Mouse (Mus musculus) liver (tissue): ENCODE results near the gene Wdr81.

Experiments
- DNase-seq: peaks from one replicate; pipeline ENCODE4 v3.0.0-alpha.2; 2020; ENCODE audit warnings: mixed read lengths

Wdr81 gene

GRCm38 (mm10) chr11:75453991-75454930 is at the start of gene Wdr81:
TSS of gene Wdr81 (minus strand) at chr11:75454717.
- peak; percentile 91 for DNase-seq

GRCm38 (mm10) chr11:75498126-75498525 is 43.6 kb upstream of the Wdr81 start:
- no peak for DNase-seq

GRCm38 (mm10) chr11:75494296-75495049 is 40.0 kb upstream of the Wdr81 start:
- no peak for DNase-seq

DNA sequence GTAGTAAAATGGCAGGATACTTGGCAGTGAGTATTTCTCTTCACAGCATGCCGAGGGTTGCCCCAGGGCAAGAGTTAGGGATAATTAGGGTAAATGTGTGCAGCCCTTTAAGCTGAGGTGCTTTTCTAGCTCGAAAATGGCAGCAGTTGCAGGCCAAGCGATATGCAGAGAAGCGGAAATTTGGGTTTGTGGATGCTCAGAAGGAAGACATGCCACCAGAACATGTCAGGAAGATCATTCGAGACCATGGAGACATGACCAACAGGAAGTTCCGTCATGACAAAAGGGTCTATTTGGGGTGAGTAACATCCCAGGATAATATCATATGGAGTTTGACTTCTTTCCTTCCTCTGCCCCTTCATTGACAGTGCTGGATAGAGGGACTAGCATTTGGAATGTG is 33.0 kb upstream of the Wdr81 start:
- DNase-seq: no peak

- peak; percentile 96 for DNase-seq
Measured at GRCm38 (mm10) chr11:75486601-75487285, 32.2 kb upstream of the Wdr81 start, which contains the start of gene Prpf8. TSS of gene Prpf8 (plus strand) at chr11:75486816.

DNA sequence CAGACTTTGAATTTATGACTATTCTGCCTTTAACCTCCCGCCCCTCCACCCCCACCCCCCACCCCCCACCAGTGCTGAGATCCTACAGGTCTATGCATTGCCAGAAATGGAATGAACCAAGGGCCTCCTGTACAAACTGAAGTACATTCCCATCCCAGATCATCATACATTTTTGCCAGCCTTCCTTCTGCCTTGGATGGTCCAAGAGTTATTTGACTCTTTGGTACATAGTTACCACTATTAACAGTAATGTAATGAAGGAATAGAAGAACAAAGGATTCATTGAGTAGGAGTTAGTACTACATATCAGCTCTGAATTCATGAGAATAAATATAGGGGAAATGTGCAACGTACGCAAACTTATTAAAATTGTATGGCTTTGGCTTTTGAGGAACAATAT is 31.7 kb upstream of the Wdr81 start:
- DNase-seq: no peak

GRCm38 (mm10) chr11:75473376-75473775 is 18.9 kb upstream of the Wdr81 start:
- DNase-seq: no peak

GRCm38 (mm10) chr11:75472469-75473081 is 18.1 kb upstream of the Wdr81 start:
- DNase-seq: no peak

- DNase-seq: no peak
Measured at GRCm38 (mm10) chr11:75470675-75471074, 16.2 kb upstream of the Wdr81 start.

DNA sequence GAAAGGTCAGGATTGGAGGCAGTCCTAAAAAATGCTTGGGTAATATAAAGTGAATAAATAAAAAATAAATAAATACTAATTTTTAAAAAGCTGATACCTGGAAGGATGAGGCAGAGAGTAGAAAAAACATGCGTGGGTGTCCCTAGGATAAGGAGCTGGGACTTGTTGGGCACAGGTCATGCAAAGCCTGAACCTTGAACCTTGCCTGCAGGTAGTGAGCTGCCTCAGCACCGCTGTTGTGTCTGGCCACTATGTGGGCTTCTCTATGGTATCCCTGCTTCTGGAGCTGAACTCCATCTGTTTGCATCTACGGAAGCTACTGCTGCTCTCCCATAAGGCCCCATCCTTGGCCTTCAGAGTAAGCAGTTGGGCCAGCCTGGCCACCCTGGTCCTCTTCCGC is 14.7 kb upstream of the Wdr81 start:
- no peak for DNase-seq

DNA sequence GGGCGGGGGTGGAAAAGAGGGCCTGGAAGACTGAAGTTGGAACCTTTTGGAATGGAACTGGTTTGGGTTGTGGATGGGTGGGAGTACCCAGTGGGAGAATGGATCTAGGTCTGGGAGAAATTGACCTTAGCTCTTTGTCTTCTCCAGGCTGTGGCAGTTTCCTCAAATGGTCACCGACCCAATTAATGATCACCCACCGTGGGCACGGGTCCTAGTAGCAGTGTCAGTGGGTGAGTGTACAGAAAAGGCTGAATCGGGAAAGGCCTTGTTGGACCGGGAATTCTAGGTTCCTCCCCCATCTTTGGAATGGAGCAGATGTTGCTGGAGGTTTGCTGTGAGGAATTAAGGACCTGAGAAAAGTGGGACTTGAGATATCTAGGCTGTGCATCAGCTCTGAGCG is 13.9 kb upstream of the Wdr81 start:
- no peak for DNase-seq

- DNase-seq: peak; percentile 86
Measured at GRCm38 (mm10) chr11:75467512-75468215, 13.1 kb upstream of the Wdr81 start.

GRCm38 (mm10) chr11:75466731-75467505 is 12.4 kb upstream of the Wdr81 start:
- DNase-seq: no peak

- DNase-seq: no peak
Measured at GRCm38 (mm10) chr11:75465051-75465450, 10.5 kb upstream of the Wdr81 start.

DNA sequence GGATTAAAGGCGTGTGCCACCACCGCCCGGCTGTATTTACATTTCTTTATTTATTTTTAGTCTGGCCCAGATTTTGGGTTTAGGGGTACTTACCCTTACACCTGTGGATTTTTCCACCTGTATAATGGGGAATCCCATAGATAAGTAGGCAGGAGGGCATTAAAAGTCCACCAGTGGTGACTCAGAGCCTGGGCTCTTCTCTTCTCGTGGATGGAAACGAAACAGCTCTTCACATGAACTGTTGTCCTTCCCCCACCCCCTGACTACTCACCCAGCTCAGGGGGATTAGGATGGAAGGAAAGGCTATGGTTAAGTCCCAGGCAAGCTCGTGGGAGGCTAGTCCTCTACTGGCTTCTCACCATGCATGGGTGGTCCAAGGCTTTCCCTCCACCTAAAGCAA is 9.9 kb upstream of the Wdr81 start:
- DNase-seq: no peak

DNA sequence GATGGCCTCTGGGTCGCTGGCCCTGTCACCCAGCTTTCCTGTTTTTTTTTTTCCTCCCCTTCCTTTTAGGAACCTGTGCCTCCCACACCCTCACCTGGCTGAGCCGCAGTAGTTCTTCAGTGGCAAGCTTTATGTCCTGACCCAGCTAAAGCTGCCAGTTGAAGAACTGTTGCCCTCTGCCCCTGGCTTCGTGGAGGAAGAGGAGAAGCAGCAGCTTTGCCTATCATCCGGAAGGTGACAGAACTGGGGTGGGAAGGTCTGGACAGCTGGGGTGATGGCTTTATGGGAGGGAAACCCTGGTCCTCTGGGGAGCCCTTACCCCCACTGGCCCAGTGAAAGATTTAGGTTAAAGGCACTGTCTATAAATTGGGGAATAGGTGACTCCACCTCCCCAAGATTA is 9.1 kb upstream of the Wdr81 start:
- no peak for DNase-seq

GRCm38 (mm10) chr11:75462865-75463336 is 8.4 kb upstream of the Wdr81 start:
- DNase-seq: peak; percentile 98

DNA sequence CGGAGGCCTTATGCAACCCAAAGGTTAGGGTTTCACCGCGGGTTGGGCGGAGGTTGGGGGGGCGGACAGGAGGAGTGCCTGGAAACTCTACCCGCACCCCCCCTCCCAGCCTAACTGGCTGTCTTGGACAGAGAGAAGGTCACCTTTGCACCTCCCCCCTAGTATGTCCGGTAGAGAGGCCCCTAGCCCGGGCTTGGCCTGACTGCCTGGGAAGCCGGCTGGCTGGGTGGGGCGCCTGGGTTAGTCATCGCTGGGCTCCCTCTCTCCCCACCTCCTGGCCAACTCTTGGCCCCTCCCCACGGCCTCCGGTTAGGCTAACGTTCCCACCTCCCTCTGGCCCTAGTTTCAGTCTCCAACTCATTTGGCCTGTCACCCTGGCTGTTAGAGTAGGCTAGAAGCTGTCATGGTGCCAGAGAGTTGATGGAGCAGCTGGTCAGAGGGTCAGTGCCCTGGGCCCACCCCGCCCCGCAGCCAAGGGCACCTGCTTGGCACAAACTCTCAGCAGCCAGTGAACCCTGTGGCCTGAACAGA is 7.8 kb upstream of the Wdr81 start:
- peak; percentile 90 for DNase-seq

DNA sequence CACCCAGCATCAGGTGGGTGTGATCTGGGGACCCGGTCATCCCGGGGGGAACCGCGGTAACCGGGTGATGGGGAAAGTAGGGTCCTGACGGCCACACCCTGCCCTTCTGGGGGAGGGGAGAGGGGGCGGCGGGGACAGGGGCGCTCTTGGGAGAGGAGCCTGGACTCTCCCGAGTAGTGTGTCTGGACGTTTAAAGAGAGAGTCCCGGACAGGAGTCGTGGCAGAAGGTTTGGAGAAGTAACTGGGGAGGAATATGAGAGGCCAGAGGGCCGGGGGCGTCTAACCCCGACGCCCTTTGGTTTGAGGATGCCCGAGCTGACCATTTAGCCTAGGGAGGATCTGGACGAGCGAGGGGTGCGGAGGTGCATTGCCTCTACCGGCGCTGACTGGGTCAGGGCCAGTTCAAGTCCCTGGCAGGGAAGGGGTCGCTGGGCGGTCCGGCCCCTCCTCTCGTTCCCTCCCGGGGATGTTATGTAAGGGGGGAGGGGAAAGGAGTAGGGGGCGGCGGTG is 7.3 kb upstream of the Wdr81 start:
- DNase-seq: no peak
